ENCODE assay signal across 12 mouse cellular contexts in genomic region chr13:54439912-54440311, GRCm38 (mm10). TPM values are rescaled to one million over a fixed set of nuclear protein-coding genes. Genes with fewer than 3 reads are reported as not detected.
A peak's percentile ranks its signal among the peaks of the same experiment; 100 is the strongest.
DNase-seq lines count a peak whose midpoint lies in the region; ATAC-seq and TF ChIP-seq lines count a peak whose summit lies in the region.
"Had no signal": no experiment of that assay in that cellular context is flagged by ENCODE, and none has a peak within 500 bp of the region (broad histone marks: within the 10 kb centered on the region; RNA-seq: fewer than 3 reads in every experiment).

No protein-coding gene starts in this region.

- H3K9me3 ChIP-seq in intestine, postnatal 0 days (ENCODE audit: control insufficient read depth) = no peaks in the 10 kb centered on the region
- H3K9me3 ChIP-seq in liver, embryonic 12.5 days (replicated peaks) = no peaks in the 10 kb centered on the region

- peak overlapping the region; percentile 13; the same call in 1 of the 2 replicates for H3K4me2 ChIP-seq in intestine, postnatal 0 days (replicated peaks; ENCODE audit: low read depth)
- no peak overlapping the region for H3K4me2 ChIP-seq in liver, embryonic 12.5 days

- ATAC-seq in intestine, postnatal 0 days = peak; percentile 34; the same call in 1 of the 2 replicates
- ATAC-seq in liver, embryonic 12.5 days = peak; percentile 49; the same call in 1 of the 2 replicates
- ATAC-seq in megakaryocyte progenitor cell, adult 5-6 weeks (replicated peaks; ENCODE audit: poor library complexity) = no peak
- ATAC-seq: hindbrain, postnatal 0 days had no signal

- H3K27me3 ChIP-seq in intestine, postnatal 0 days (replicated peaks; ENCODE audit: control insufficient read depth, insufficient read depth, low read length) = no peaks in the 10 kb centered on the region
- no peaks in the 10 kb centered on the region for H3K27me3 ChIP-seq in liver, embryonic 12.5 days (replicated peaks)

- H3K4me1 ChIP-seq in intestine, postnatal 0 days (replicated peaks; ENCODE audit: control insufficient read depth, insufficient read depth, low read length) = peaks cover 2% of the 10 kb centered on the region; the same call in 1 of the 2 replicates
- H3K4me1 ChIP-seq in liver, embryonic 12.5 days = no peaks in the 10 kb centered on the region

- no peaks in the 10 kb centered on the region for H3K36me3 ChIP-seq in intestine, postnatal 0 days (ENCODE audit: control insufficient read depth, insufficient read depth)
- H3K36me3 ChIP-seq in liver, embryonic 12.5 days = no peaks in the 10 kb centered on the region

- DNase-seq in adrenal gland, postnatal 10 days = peak; percentile 15
- no peak for DNase-seq in adrenal gland, postnatal 4 days (ENCODE audit: low spot score in 2 of 2)
- peak; percentile 20 for DNase-seq in lung, postnatal 14 days
- no peak for DNase-seq in urinary bladder, postnatal 36 days (ENCODE audit: low spot score in 2 of 2)
- no peak for DNase-seq in gastrocnemius, postnatal 4 days (ENCODE audit: low spot score in 2 of 2)
- DNase-seq: heart, postnatal 14 days; left cerebral cortex, postnatal 4 days; thymus, adult 2 months had no signal

- H3K4me3 ChIP-seq in intestine, postnatal 0 days (ENCODE audit: low read depth, low read length) = no peak overlapping the region
- H3K4me3 ChIP-seq in liver, embryonic 12.5 days = no peak overlapping the region

- WGBS in intestine, postnatal 0 days = 22% methylated on average over 7 of the region's 7 CpGs
- 63% methylated on average over 7 of the region's 7 CpGs for WGBS in liver, embryonic 12.5 days (ENCODE audit: insufficient replicate concordance)

- TF ChIP-seq CTCF in intestine, postnatal 0 days (IDR thresholded peaks at IDR 0.05; ENCODE audit: low read depth) = no peak

- no peak overlapping the region for H3K9ac ChIP-seq in intestine, postnatal 0 days (ENCODE audit: low read depth, low read length)
- no peak overlapping the region for H3K9ac ChIP-seq in liver, embryonic 12.5 days

- peak overlapping the region; percentile 66 for H3K27ac ChIP-seq in intestine, postnatal 0 days (ENCODE audit: low read depth, low read length)
- no peak overlapping the region for H3K27ac ChIP-seq in liver, embryonic 12.5 days
- H3K27ac ChIP-seq: hindbrain, postnatal 0 days had no signal

RNA-seq across cellular contexts. Expression of gene Thoc3, which starts 28.7 kb away (rescaled TPM):
- total RNA-seq in adrenal gland, postnatal 10 days (2021) = 10 to 100 TPM; 51.1 to 51.8 TPM
- total RNA-seq in adrenal gland, postnatal 4 days (2021) = 10 to 100 TPM; 60.2 to 66.0 TPM
- 37.8 and 38.5 TPM in 2 replicates for polyA plus RNA-seq in intestine, postnatal 0 days (2015; fragmentation: Nextera tagmentation; extraction: Ambion mirVana)
- 77.6 and 78.0 TPM in 2 replicates for polyA plus RNA-seq in liver, embryonic 12.5 days (2016; fragmentation: Nextera tagmentation; extraction: Ambion mirVana)
- 24.8 and 25.9 TPM in 2 replicates for total RNA-seq in megakaryocyte progenitor cell, adult 5-6 weeks (2015)
- total RNA-seq in megakaryocyte progenitor cell, adult 5-6 weeks (2017) = 40.3 and 47.1 TPM in 2 replicates
- total RNA-seq in gastrocnemius, postnatal 4 days (2021) = 10 to 100 TPM; 28.0 to 29.7 TPM

Comparison
In these comparisons a context has a peak if more than half of its experiments do, and no peak if none do; other contexts are left out.
1. DNase-seq: peak in adrenal gland, postnatal 10 days (single experiment) and lung, postnatal 14 days (single experiment); none in adrenal gland, postnatal 4 days (0 of 2), urinary bladder, postnatal 36 days (0 of 2) and gastrocnemius, postnatal 4 days (0 of 2).